In genomic region chr8:123891883-123892585, GRCm38 (mm10) we compare ENCODE assay signal across 7 mouse cellular contexts. TPM values are rescaled to one million over a fixed set of nuclear protein-coding genes. Genes with fewer than 3 reads are reported as not detected.
DNase-seq lines count a peak whose midpoint lies in the region; ATAC-seq and TF ChIP-seq lines count a peak whose summit lies in the region.

No protein-coding gene starts in this region.

- H3K9ac ChIP-seq in ES-E14 (ENCODE audit: insufficient read depth, low read depth, low read length, poor library complexity, severe bottlenecking): peak overlapping the region; percentile 46; the same call in 1 of the 2 replicates
- H3K9ac ChIP-seq in liver, embryonic 13.5 days: no peak overlapping the region
- H3K9ac ChIP-seq in stomach, embryonic 15.5 days: no peak overlapping the region

- peak overlapping the region; percentile 21; the same call in 1 of the 2 replicates for H3K4me2 ChIP-seq in liver, embryonic 13.5 days
- peak overlapping the region; percentile 32 for H3K4me2 ChIP-seq in stomach, embryonic 15.5 days

- peak overlapping the region; percentile 57 to 68; a peak in 3 of 4 replicates for H3K4me3 ChIP-seq in ES-E14 (ENCODE audit: insufficient read depth in 1 of 2, low read depth in 1 of 2, low read length in 2 of 2, poor library complexity in 1 of 2, severe bottlenecking in 1 of 2)
- peak overlapping the region; percentile 4 for H3K4me3 ChIP-seq in bone marrow macrophage, adult 2 months (ENCODE audit: insufficient read depth, low read length)
- H3K4me3 ChIP-seq in forebrain, embryonic 10.5 days: peak overlapping the region; percentile 52
- no peak overlapping the region for H3K4me3 ChIP-seq in liver, embryonic 13.5 days (replicated peaks)
- H3K4me3 ChIP-seq in stomach, embryonic 15.5 days (replicated peaks): peak overlapping the region; percentile 8; the same call in 1 of the 2 replicates

- in situ Hi-C loops in ES-E14 (cut with MboI; ENCODE audit: low sequenced_read_pairs in 2 of 2, unreplicated experiment in 2 of 2): no loop called here

- no peaks in the 10 kb centered on the region for H3K36me3 ChIP-seq in ES-E14 (ENCODE audit: control insufficient read depth, insufficient read depth, low read length, poor library complexity, severe bottlenecking)
- H3K36me3 ChIP-seq in forebrain, embryonic 10.5 days (replicated peaks): no peaks in the 10 kb centered on the region
- H3K36me3 ChIP-seq in liver, embryonic 13.5 days: 0 out of 2 replicates have a peak, but pooled peaks cover 2% of the 10 kb centered on the region
- H3K36me3 ChIP-seq in stomach, embryonic 15.5 days: no peaks in the 10 kb centered on the region

- no peak for TF ChIP-seq CTCF in bone marrow macrophage, adult 2 months (IDR thresholded peaks at IDR 0.05; ENCODE audit: low read depth, low read length)

- H3K27ac ChIP-seq in ES-E14 (ENCODE audit: insufficient read depth, low read depth, low read length, poor library complexity, severe bottlenecking): peak overlapping the region; percentile 19; the same call in 1 of the 2 replicates
- H3K27ac ChIP-seq in bone marrow macrophage, adult 2 months (ENCODE audit: insufficient read depth, low read depth, low read length): no peak overlapping the region
- H3K27ac ChIP-seq in forebrain, embryonic 10.5 days: no peak overlapping the region
- no peak overlapping the region for H3K27ac ChIP-seq in liver, embryonic 13.5 days
- no peak overlapping the region for H3K27ac ChIP-seq in stomach, embryonic 15.5 days

- peaks cover 81% of the 10 kb centered on the region for H3K27me3 ChIP-seq in forebrain, embryonic 10.5 days (ENCODE audit: poor library complexity, severe bottlenecking)
- H3K27me3 ChIP-seq in liver, embryonic 13.5 days: peaks cover 91% of the 10 kb centered on the region
- H3K27me3 ChIP-seq in stomach, embryonic 15.5 days (replicated peaks): peaks cover 68% of the 10 kb centered on the region

- H3K9me3 ChIP-seq in ES-E14 (ENCODE audit: control insufficient read depth, insufficient read depth, low read depth, low read length): no peaks in the 10 kb centered on the region
- no peaks in the 10 kb centered on the region for H3K9me3 ChIP-seq in forebrain, embryonic 10.5 days
- H3K9me3 ChIP-seq in liver, embryonic 13.5 days (replicated peaks): no peaks in the 10 kb centered on the region
- H3K9me3 ChIP-seq in stomach, embryonic 15.5 days: no peaks in the 10 kb centered on the region

- H3K4me1 ChIP-seq in ES-E14 (ENCODE audit: control insufficient read depth in 2 of 2, insufficient read depth in 2 of 2, low read length in 2 of 2, poor library complexity in 1 of 2): peaks cover 3 to 12% of the 10 kb centered on the region in 2 experiments; a peak in 3 of 4 replicates
- peaks cover 5% of the 10 kb centered on the region; the same call in 1 of the 2 replicates for H3K4me1 ChIP-seq in bone marrow macrophage, adult 2 months (ENCODE audit: control insufficient read depth, insufficient read depth, low read length)
- H3K4me1 ChIP-seq in forebrain, embryonic 10.5 days: peaks cover 22% of the 10 kb centered on the region
- peaks cover 7% of the 10 kb centered on the region for H3K4me1 ChIP-seq in liver, embryonic 13.5 days (replicated peaks)
- 0 out of 2 replicates have a peak, but pooled peaks cover 10% of the 10 kb centered on the region for H3K4me1 ChIP-seq in stomach, embryonic 15.5 days

- TF ChIP-seq POLR2A in bone marrow macrophage, adult 2 months (IDR thresholded peaks at IDR 0.05; ENCODE audit: borderline replicate concordance, low read depth, low read length): no peak

- WGBS in forebrain, embryonic 10.5 days: 1% methylated on average over 49 of the region's 49 CpGs
- 4% methylated on average over 49 of the region's 49 CpGs for WGBS in liver, embryonic 13.5 days (ENCODE audit: insufficient replicate concordance)
- 1% methylated on average over 49 of the region's 49 CpGs for WGBS in stomach, embryonic 15.5 days

- no peak for DNase-seq in ES-E14 (ENCODE audit: low read depth, low spot score)
- peak; percentile 22 for DNase-seq in forebrain, embryonic 10.5 days (ENCODE audit: extremely low spot score, low spot score)
- DNase-seq in induced T-regulatory cell, adult 2 months (ENCODE audit: low read depth): peak; percentile 4
- DNase-seq in liver, embryonic 13.5 days: no peak

- no peak for ATAC-seq in liver, embryonic 13.5 days (ENCODE audit: low read depth)
- no peak for ATAC-seq in stomach, embryonic 15.5 days (ENCODE audit: insufficient read depth, low FRiP score, low read depth)
- no peak for ATAC-seq in erythroid progenitor cell, adult 5-6 weeks (replicated peaks; ENCODE audit: low FRiP score, poor library complexity, severe bottlenecking)

TF ChIP-seq in ES-E14, 5 proteins besides CTCF, POLR2A, EP300 and RAD21:
- TF ChIP-seq ZC3H11A (IDR thresholded peaks at IDR 0.05; ENCODE audit: borderline replicate concordance, low read depth, low read length): no peak
- TF ChIP-seq MAFK (IDR thresholded peaks at IDR 0.05; ENCODE audit: insufficient read depth, low read depth, low read length): no peak
- TF ChIP-seq ZNF384 (IDR thresholded peaks at IDR 0.05; ENCODE audit: low read depth, low read length): no peak
- TF ChIP-seq CHD2 (IDR thresholded peaks at IDR 0.05; ENCODE audit: low read depth, low read length): no peak
- TF ChIP-seq HCFC1 (IDR thresholded peaks at IDR 0.05; ENCODE audit: borderline replicate concordance, insufficient read depth, low read length): no peak

RNA-seq across cellular contexts. Expression of gene Acta1, which starts 2.5 kb away (rescaled TPM):
- total RNA-seq in ES-E14 (2012; rRNA removed): 33.9 and 54.5 TPM in 2 replicates
- polyA plus RNA-seq in bone marrow macrophage, adult 2 months (2012; ENCODE audit: insufficient read depth, insufficient read length, missing spikeins): 4.0 and 5.6 TPM in 2 replicates
- polyA plus RNA-seq in forebrain, embryonic 10.5 days (2016; fragmentation: Nextera tagmentation; extraction: Ambion mirVana): 0.14 and 0.22 TPM in 2 replicates
- polyA plus RNA-seq in liver, embryonic 13.5 days (2015; fragmentation: Nextera tagmentation; extraction: Ambion mirVana): 10.3 and 17.3 TPM in 2 replicates
- polyA plus RNA-seq in stomach, embryonic 15.5 days (2015; fragmentation: Nextera tagmentation; extraction: Ambion mirVana): 18.7 and 47.9 TPM in 2 replicates
- not detected in 2 replicates for total RNA-seq in erythroid progenitor cell, adult 5-6 weeks (2015; ENCODE audit: low replicate concordance)
- total RNA-seq in erythroid progenitor cell, adult 5-6 weeks (2017; ENCODE audit: low replicate concordance): 0.39 and 4.5 TPM in 2 replicates

RNA-seq across cellular contexts. Expression of gene Ccsap, which starts 32.0 kb away (rescaled TPM):
- total RNA-seq in ES-E14 (2012; rRNA removed): 4.5 and 5.1 TPM in 2 replicates
- polyA plus RNA-seq in bone marrow macrophage, adult 2 months (2012; ENCODE audit: insufficient read depth, insufficient read length, missing spikeins): 3.7 and 5.9 TPM in 2 replicates
- polyA plus RNA-seq in forebrain, embryonic 10.5 days (2016; fragmentation: Nextera tagmentation; extraction: Ambion mirVana): 7.3 and 8.2 TPM in 2 replicates
- polyA plus RNA-seq in liver, embryonic 13.5 days (2015; fragmentation: Nextera tagmentation; extraction: Ambion mirVana): 2.3 and 2.7 TPM in 2 replicates
- polyA plus RNA-seq in stomach, embryonic 15.5 days (2015; fragmentation: Nextera tagmentation; extraction: Ambion mirVana): 3.4 and 3.9 TPM in 2 replicates
- total RNA-seq in erythroid progenitor cell, adult 5-6 weeks (2015; ENCODE audit: low replicate concordance): 28.1 and 31.4 TPM in 2 replicates
- total RNA-seq in erythroid progenitor cell, adult 5-6 weeks (2017; ENCODE audit: low replicate concordance): 35.5 and 42.4 TPM in 2 replicates

RNA-seq across cellular contexts. Expression of gene Nup133, which starts 57.0 kb away (rescaled TPM):
- total RNA-seq in ES-E14 (2012; rRNA removed): 71.0 and 74.2 TPM in 2 replicates
- polyA plus RNA-seq in bone marrow macrophage, adult 2 months (2012; ENCODE audit: insufficient read depth, insufficient read length, missing spikeins): 13.1 and 18.8 TPM in 2 replicates
- 60.5 and 62.8 TPM in 2 replicates for polyA plus RNA-seq in forebrain, embryonic 10.5 days (2016; fragmentation: Nextera tagmentation; extraction: Ambion mirVana)
- 23.4 and 26.9 TPM in 2 replicates for polyA plus RNA-seq in liver, embryonic 13.5 days (2015; fragmentation: Nextera tagmentation; extraction: Ambion mirVana)
- 23.3 and 32.8 TPM in 2 replicates for polyA plus RNA-seq in stomach, embryonic 15.5 days (2015; fragmentation: Nextera tagmentation; extraction: Ambion mirVana)
- 32.1 and 35.2 TPM in 2 replicates for total RNA-seq in erythroid progenitor cell, adult 5-6 weeks (2015; ENCODE audit: low replicate concordance)
- 46.0 and 49.7 TPM in 2 replicates for total RNA-seq in erythroid progenitor cell, adult 5-6 weeks (2017; ENCODE audit: low replicate concordance)

Comparison
In these comparisons a context has a peak if more than half of its experiments do, and no peak if none do; other contexts are left out.
1. DNase-seq: peak in forebrain, embryonic 10.5 days (single experiment) and induced T-regulatory cell, adult 2 months (single experiment); none in ES-E14 (single experiment) and liver, embryonic 13.5 days (single experiment).